Mouse (Mus musculus) kidney, adult 2 months (tissue): ENCODE data around the gene Depdc5. TPM values are rescaled to one million over a fixed set of nuclear protein-coding genes. Genes with fewer than 3 reads are reported as not detected.
A peak's percentile ranks its signal among the peaks of the same experiment; 100 is the strongest.

Experiments
- DNase-seq: peaks from one replicate; pipeline ENCODE4 v3.0.0; 2021
- H3K27ac ChIP-seq: fragments of 200-500 bp; 2 replicates; pipeline ENCODE4 v1.5.1; 2012; ENCODE audit warnings: low read depth, low read length, control low read depth, inconsistent platforms; ENCODE audit not compliant: insufficient read depth
- H3K27me3 ChIP-seq: fragments of 200-500 bp; replicated peaks from 2 replicates; pipeline ENCODE4 v1.6.1; 2012; ENCODE audit warnings: mild to moderate bottlenecking, moderate library complexity, low read length, inconsistent platforms; ENCODE audit not compliant: control insufficient read depth, insufficient read depth
- H3K36me3 ChIP-seq: fragments of 200-500 bp; 2 replicates; pipeline ENCODE4 v1.6.1; 2012; ENCODE audit warnings: mild to moderate bottlenecking, moderate library complexity, low read length, inconsistent platforms; ENCODE audit not compliant: control insufficient read depth, insufficient read depth
- H3K4me1 ChIP-seq: fragments of 200-500 bp; 2 replicates; pipeline ENCODE4 v1.6.1; 2011; ENCODE audit warnings: low read length; ENCODE audit not compliant: control insufficient read depth, insufficient read depth
- H3K4me3 ChIP-seq: fragments of 200-500 bp; 2 replicates; pipeline ENCODE4 v1.5.1; 2011; ENCODE audit warnings: mild to moderate bottlenecking, low read depth, low read length, control low read depth; ENCODE audit not compliant: insufficient read depth
- CTCF ChIP-seq: fragments of 200-500 bp; conservative IDR thresholded peaks from 2 replicates; pipeline ENCODE4 v1.5.1; 2011; ENCODE audit warnings: low read depth, mild to moderate bottlenecking, control low read depth, low read length, moderate library complexity, mixed read lengths; ENCODE audit not compliant: insufficient read depth, insufficient read length
- POLR2A ChIP-seq: fragments of 200-500 bp; IDR thresholded peaks from one replicate; pipeline ENCODE4 v1.6.1; 2011; ENCODE audit warnings: low read depth, low read length, control low read depth
- WGBS: fragments of 180-500 bp; shearing (Covaris S2); methylation state at CpG from one replicate; pipeline ENCODE4 v1.1.7; 2018; 5-methylcytosine and 5-hydroxymethylcytosine counted together
- polyA plus RNA-seq: library from polyadenylated mRNA; depleted of rRNA; stranded (reverse); fragments of >200 nt; gene quantifications from 2 replicates; pipeline ENCODE4 v1.2.3, GENCODE M21; 2012; rRNA removed

The Depdc5 gene
- polyA plus RNA-seq, 1 experiment, result 11.8 TPM

- Histone ChIP-seq H3K36me3 (no peaks in the 10 kb centered on the region), H3K27ac (no peak overlapping the region), H3K4me3 (no peak overlapping the region), H3K4me1 (peaks cover 3% of the 10 kb centered on the region; the same call in 1 of the 2 replicates), H3K27me3 (0 out of 2 replicates have a peak, but pooled peaks cover 1% of the 10 kb centered on the region)
- 24% methylated on average over 10 of the region's 10 CpGs for WGBS
- no peak for TF ChIP-seq CTCF
- no peak for TF ChIP-seq POLR2A
- peak; percentile 90 for DNase-seq
Measured at GRCm38 (mm10) chr5:33043397-33043796, 179.9 kb downstream of the Depdc5 start.

Other genes with a start within 250 kb of the Depdc5 start
- gene Pisd, start 78.1 kb upstream of the Depdc5 start, polyA plus RNA-seq, result 54.8 and 60.4 TPM in 2 replicates
- 2.8 and 8.3 TPM in 2 replicates for gene Gm20671, start 36.6 kb upstream of the Depdc5 start, polyA plus RNA-seq
- 11.2 and 15.9 TPM in 2 replicates for gene Prr14l, start 9.4 kb upstream of the Depdc5 start, polyA plus RNA-seq
- gene Ywhah, start 155.1 kb downstream of the Depdc5 start, polyA plus RNA-seq, result 71.8 and 90.6 TPM in 2 replicates
- gene Slc5a1, start 240.5 kb downstream of the Depdc5 start, polyA plus RNA-seq, result 31.2 and 40.0 TPM in 2 replicates